Mouse (Mus musculus) thymus, adult 2 months (tissue): ENCODE data around the gene Zbtb1.

Experiments
- CTCF ChIP-seq: fragments of 200-500 bp; IDR thresholded peaks from 2 replicates; pipeline ENCODE4 v1.5.1; 2012; ENCODE audit warnings: mild to moderate bottlenecking, control low read depth, low read length, moderate library complexity, borderline replicate concordance; ENCODE audit not compliant: control insufficient read depth, poor library complexity, insufficient read depth; ENCODE audit errors: extremely low read depth
- POLR2A ChIP-seq: fragments of 200-500 bp; IDR thresholded peaks from 2 replicates; pipeline ENCODE4 v1.6.1; 2012; ENCODE audit warnings: mild to moderate bottlenecking, low read length, control low read depth, moderate library complexity; ENCODE audit not compliant: control insufficient read depth, poor library complexity, insufficient read depth; ENCODE audit errors: extremely low read depth

DNA sequence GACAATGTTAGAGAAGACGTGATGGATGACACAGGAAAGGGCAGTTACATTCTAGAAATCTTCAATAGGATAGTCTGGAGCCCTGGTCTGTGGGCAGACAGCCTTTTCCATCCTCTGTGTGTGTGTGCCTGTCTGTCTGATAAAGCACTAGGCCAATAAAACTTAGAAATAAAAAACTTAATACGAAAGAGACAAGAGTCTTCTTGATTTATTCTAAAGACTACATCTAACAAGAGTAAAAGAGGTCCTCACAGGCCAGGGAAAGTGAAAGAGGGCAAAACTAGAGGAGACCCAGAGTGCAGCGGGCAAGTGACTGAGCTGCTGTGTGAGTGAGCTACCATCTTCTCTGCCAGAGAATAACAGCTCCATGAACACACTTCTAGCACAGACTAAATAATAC, 3.8 kb upstream of the Zbtb1 start:
- no peak for TF ChIP-seq POLR2A
- no peak for TF ChIP-seq CTCF
